Mouse (Mus musculus) heart, postnatal 4 days (tissue): ENCODE measurements around the gene Elp4. TPM values are rescaled to one million over a fixed set of nuclear protein-coding genes. Genes with fewer than 3 reads are reported as not detected.

ENCODE experiments used
- DNase-seq: peaks from one replicate; pipeline ENCODE4 v3.0.0; 2021
- total RNA-seq, 2 experiments: library from RNA; stranded (reverse); gene quantifications; 2 replicates each; pipeline ENCODE4 v1.2.3; 2021

Elp4 gene
- total RNA-seq, 2 experiments from 2014 or later: 18.8 TPM

- DNase-seq: no peak
These were observed 188.8 kb downstream of the Elp4 start for GRCm38 (mm10) chr2:105715409-105716115.

DNA sequence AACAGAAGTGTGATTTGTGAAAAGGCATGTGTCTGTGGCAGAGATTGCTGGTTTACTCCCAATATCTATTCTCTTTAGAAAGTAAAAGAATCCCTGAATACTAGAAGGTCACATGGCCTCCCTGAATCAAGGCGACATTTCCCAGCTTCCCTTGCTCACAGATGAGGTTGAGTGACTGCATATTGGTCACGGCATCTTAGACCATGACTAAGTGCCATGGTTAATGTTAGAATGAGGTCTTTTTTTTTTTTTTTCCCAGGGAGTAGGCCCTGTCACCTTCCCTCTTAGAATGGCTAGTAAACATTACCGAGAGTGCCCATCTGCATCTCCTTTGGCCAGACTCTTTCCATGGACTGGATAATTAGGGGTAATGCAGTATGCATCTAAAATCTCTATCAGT, 193.9 kb downstream of the Elp4 start:
- no peak for DNase-seq

DNA sequence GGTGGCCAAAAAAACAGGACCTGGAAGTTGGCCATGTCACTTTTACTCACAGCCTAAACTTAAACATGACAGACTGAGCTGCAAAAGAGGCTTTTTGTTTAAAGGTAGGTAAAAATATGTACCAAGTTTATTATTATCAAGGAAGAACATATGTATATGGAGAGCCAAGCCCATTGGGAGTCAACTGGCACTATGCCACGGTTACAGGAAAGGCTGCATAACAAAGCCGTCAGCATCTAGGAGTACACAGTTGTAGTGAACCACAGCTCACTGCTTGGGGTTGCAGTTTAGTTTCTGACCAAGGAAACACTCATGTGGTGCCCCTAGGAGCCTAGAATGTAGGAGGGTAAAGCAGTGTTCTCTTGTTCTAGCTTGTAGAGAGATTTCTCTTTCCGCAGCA, 195.2 kb downstream of the Elp4 start:
- DNase-seq: no peak

DNA sequence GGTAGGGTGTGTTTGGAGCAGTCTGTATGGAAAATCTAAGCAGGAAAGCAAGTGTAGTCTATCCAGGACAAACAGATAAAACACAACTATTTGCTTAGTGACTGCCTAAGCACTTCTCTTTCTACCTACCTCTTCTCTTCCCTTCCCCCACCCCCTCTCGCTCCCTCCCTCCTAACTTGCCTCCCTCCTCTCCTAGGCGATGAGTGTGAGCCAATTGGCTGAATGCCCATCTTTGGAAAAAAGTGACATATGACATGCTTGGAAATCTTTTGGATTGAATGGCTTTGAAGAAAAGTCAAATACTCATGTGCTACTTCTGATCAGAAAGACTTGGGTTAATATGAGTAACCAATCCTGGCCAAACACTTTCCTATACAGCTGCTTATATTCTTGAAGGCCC, 199.0 kb downstream of the Elp4 start:
- DNase-seq: no peak

DNA sequence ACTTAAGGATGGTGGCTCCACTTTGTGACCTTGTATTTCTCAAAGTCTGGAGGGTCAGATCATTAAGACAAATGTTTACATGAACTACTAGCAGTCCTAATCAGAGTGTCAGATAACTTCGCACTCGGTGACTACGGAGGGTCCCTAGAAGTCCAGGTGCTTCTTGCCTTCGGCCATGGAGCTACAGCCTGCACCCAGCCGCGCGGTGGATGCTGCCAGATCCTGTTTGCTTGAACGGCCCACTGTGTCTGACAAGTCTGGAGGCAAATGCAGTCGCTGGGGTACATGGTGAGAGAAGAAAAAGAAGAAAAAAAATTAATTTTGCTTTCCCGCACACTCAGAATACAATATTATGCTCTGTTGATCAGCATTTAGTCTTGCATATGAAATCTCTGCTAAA, 201.8 kb downstream of the Elp4 start:
- no peak for DNase-seq

GRCm38 (mm10) chr2:105701781-105702180, 202.6 kb downstream of the Elp4 start:
- DNase-seq: no peak

DNA sequence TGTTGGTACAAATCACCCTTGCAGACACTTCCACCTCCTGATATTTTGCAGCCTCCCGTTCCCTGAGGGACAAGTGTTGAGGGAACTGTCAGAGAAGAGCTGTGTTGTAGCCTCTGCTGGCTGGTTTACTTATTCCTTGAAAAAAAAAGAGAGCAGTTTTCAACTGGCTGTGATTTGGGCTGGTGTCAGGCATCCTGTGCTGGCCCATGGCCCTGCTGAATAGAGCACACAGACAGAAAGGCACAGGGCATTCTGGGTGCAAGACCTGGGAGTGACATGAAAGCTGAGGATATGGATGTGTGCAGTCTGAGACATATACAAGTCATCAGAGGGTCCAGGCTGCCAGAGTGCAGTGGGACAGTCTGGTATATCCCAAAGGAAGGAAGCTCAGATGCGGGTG, 205.7 kb downstream of the Elp4 start:
- no peak for DNase-seq

DNA sequence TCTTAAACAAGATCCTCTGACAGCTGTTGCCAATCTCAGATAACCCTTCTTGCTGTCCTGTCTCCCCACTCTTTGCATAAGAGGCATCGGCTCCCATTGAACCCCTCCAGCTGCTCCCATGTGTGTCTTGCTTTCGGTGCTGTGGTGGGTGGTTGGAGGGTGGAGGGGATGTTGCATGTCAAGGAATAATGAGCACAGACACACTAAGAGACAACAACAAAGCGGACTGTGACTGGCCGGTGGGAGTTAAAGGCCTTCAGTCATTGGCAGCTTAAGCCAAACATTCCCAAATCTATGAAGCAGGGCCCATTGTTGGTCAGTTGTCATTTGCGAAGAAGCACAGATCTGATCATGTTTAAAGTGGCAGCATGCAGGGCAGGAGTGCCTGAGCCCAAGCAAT, 206.6 kb downstream of the Elp4 start:
- no peak for DNase-seq

DNA sequence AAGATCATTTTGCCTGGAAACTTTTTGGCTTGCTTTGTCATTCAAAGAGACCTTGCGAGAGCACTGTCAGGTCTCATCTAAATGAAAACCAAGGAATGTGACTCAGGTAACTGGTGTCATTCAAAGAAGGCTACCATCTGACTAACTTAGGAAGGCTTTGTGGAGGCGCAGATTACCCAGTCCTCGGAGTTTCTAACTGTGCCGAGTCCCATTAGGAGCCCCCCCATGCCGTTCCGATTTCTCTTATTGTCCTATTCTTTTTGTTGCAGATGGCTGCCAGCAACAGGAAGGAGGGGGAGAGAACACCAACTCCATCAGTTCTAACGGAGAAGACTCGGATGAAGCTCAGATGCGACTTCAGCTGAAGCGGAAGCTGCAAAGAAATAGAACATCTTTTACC, 213.1 kb downstream of the Elp4 start:
- no peak for DNase-seq

- DNase-seq: no peak
These were observed 214.4 kb downstream of the Elp4 start for GRCm38 (mm10) chr2:105689771-105690639.

GRCm38 (mm10) chr2:105689304-105689770, 215.0 kb downstream of the Elp4 start:
- DNase-seq: no peak

GRCm38 (mm10) chr2:105688436-105689303, 215.7 kb downstream of the Elp4 start:
- no peak for DNase-seq

- no peak for DNase-seq
These were observed 216.4 kb downstream of the Elp4 start for GRCm38 (mm10) chr2:105688011-105688410.

GRCm38 (mm10) chr2:105687317-105687991, 216.9 kb downstream of the Elp4 start:
- DNase-seq: peak; percentile 45

DNA sequence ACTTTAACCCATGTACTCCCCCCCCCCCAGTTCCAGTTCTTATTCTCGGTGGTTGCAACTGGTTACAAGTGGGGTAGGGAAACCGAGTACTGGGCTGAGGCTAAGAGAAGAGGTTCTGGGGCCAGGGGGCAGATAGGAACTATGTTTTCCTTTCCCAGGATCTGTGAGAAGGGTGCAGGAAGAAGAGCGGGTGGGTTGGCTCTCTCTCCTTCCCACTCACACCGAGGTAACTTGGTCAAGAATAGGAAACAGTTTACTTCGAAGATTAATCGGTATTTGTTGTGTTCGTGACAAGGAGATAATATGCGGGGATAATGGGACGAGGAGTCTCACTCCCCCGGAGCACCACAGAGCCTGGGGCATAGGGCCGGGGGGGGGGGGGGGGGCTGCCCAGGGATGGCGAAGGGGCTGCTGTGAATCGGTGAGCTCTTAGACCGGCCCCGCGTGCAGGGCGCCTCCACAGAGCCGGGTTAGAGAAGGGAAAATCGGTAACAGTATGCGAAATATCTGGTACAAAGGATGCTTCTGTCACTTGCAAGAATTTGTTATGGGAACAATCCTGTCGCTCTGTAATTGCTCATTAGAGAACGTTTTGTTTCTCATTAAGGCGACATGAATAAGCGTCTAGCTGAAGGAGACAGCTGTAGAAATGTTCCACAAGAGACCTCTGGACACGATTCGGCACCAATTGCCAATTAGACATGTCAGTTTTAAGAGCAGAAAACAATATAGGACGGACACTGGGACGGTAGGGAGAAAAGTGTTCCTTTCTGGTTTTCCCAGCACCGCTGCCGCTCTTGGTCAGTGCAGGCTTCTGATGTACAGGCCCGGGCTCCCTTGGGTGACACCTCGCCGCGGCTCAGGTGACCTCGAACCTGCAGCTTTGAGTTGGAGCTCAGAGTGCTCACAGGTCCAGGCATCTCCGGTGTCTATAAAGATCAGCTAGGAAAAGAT, 217.7 kb downstream of the Elp4 start:
- no peak for DNase-seq

GRCm38 (mm10) chr2:105685651-105686050, 218.7 kb downstream of the Elp4 start:
- no peak for DNase-seq

DNA sequence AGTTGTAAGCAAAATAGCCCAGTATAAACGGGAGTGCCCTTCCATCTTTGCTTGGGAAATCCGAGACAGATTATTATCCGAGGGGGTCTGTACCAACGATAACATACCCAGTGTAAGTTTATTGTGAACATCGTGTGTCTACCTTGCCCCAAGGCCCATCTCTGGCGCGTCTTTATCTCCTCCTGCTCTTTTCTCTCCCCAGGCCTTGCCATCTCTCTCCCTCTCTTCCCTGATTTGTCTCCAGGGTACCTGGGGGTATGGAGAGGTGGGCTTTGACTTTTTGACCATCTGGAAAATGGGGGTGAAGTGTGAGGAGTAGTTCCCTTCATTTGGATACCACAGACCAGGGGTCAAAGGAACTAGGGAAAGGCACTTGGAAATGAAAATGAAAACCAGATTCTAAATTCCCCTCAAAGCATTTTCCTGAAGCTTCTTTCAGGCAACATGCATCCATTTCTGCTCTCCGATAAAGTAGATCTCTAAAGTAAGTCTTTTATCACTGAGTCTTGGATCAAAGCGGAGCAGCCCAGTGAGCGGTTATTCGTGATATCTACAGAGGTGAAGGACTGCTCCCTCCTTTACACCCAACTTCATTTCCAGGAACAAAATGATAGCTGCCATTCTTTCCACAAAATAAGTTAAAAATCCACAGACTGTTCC, 219.2 kb downstream of the Elp4 start:
- DNase-seq: no peak

DNA sequence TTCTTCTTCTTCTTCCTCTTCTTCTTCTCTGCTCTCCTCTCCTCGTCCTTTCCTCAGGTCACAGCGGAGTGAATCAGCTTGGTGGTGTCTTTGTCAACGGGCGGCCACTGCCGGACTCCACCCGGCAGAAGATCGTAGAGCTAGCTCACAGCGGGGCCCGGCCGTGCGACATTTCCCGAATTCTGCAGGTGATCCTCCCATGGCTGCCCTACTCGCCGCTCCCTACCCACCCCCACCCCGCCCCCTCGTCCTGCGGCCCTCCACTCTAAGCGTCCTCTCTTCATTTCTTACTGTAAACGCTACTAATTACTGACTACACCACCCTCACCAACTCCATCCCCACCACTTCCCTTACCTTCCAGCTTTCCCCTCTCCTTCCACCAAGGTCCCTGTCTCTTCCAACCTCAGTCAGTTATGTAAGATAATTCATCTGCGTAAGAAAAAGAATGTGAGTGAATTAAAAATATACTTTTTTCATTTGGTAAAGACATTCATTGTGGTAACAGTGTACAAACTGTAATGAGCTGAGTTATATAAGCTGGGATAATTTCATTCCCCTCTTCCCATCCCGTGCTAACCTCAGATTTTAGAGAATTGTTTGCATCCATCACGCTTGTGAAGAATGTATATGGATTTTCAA, 220.5 kb downstream of the Elp4 start:
- no peak for DNase-seq

DNA sequence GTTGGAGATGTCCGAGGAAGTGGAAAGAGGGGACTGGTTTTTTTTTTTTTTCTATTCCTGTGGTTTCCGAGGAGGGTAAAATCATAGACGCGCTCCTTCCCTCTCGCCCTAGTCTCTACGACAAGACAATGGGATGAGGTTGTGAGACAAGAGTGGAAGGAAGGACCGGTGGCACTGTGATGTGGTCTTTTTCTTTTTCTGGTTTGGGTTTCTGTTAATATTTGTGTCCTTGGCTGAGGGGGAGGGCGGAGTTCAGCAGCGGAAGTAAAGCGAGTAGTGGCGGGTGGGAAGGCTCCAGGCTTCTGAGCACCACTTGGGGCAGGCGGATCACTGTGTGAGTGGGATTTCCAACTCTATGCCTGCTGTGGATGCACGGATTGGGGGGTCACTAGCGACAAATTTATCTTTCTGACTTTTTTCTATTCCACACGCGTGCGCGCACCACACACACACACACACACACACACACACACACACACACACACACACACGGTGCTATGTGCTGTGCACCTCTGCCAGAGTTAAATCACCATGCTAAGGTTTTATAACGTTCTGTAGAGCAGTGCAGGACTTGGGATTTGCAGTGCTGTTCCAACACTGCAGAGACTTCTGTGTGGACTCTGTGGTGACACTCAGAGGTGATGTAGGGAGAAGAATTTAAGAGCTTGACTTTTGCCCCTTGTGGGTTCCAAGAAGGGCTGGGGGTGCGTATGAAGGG, 221.6 kb downstream of the Elp4 start:
- no peak for DNase-seq
